4 mouse cellular contexts compared by ENCODE assay signal in genomic region chr17:6656471-6656870, GRCm38 (mm10). TPM values are rescaled to one million over a fixed set of nuclear protein-coding genes. Genes with fewer than 3 reads are reported as not detected.
"Had no signal": no experiment of that assay in that cellular context is flagged by ENCODE, and none has a peak within 500 bp of the region (broad histone marks: within the 10 kb centered on the region; RNA-seq: fewer than 3 reads in every experiment).

No protein-coding gene starts in this region.

RNA-seq across cellular contexts. Expression of gene Sytl3, which starts 2.4 kb away (rescaled TPM):
- polyA plus RNA-seq: heart, embryonic 12.5 days; limb, embryonic 10.5 days; limb, embryonic 12.5 days; liver, embryonic 11.5 days had no signal
